Mouse (Mus musculus) adipocyte (in vitro differentiated cells): ENCODE data around the gene Gm21969.

Source experiments
- DNase-seq: peaks from one replicate; pipeline ENCODE4 v3.0.0-alpha.2; 2016; ENCODE audit warnings: low spot score

Gm21969 gene

DNA sequence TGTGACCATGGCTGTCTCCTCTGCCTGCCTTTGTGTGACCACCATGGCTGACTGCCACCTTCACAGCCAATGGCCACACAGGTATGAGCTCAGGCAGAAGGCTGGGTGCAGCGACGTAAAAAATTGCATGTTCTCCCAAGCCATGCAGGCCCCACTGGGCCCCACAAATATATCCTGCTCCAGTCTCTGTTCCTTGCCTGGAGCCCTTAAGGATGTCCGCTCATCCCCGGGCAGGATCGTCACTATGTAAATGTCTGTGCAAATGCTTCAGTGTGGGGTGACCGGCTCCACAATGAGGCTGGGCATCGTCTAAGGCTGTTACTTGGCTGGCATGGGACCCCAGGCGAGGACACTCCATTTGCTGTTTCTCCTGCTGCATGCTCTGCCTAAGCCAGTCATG lies 50.3 kb downstream of the Gm21969 start, which contains the start of gene Tas1r2:
Gene Tas1r2, plus strand, starts transcription at position 301 of the 400 bp plus-strand sequence.
- DNase-seq: no peak

DNA sequence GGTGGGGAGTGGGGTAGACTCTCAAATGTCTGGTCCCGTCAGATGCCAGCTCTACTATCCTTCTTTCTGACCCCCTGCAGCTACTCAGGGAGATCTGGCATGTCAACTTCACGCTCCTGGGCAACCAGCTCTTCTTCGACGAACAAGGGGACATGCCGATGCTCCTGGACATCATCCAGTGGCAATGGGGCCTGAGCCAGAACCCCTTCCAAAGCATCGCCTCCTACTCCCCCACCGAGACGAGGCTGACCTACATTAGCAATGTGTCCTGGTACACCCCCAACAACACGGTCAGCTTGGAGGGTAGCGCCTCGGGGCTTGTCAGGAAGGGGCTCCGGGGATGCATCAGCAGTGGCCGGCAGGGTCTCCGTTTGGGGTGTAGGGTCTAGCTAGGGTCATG lies 58.9 kb downstream of the Gm21969 start:
- DNase-seq: no peak

DNA sequence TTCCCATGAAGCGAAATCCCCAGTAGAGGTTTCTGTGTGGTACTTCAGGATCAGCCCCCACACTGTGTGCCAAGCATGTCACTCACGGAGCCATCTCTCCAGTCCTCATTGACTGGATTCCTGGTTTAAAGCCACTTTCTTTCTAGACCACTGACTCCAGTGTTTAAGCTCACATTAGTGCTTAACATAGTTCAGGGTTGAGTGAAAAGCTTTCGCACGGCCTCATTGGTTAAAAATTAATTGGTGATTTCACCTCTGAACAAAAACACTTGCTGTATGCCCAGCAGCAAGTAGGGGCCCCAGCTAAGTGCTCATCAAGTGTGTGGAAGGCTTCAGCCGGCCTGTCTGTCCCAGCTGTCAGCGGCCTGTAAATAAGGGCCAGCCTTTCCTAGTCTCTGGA lies 64.6 kb downstream of the Gm21969 start:
- no peak for DNase-seq

DNA sequence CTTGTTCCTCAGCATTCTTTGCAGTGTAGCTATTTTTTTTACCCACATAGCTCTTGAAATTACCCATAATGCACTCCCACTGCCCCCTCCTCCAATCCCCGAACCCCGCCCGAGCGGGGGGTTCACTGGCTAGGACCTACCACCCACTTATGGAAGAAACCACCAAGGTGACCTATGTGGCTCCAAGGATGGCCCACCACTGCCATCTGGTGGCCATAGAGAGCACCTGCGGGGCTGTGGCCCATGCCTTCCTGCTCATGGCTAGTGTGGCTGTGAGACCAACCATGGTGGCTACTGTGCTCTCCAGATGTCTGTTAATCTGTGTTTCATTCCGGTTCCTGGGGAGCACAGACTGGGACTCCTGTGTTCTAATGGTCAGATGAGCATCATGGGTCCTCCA lies 66.9 kb downstream of the Gm21969 start:
- peak; percentile 74 for DNase-seq

DNA sequence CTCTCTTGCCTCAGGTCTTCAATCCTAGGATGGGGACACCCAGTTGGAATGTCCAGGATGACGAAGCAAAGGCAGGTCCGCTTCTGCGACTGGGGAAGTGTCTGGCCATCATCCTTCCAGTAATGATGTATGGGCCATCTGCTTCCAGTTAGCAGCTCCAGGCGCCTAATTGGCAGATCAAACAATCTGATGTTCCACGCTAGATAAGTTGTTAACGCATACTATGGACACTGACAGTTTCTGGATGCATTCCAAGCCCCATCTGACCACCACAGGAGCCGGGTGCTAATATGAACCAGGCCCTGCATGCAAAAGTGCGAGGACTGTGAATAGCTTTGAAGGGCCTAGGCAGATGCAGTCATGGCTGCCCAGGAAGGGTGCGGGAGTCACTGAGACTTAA lies 72.7 kb downstream of the Gm21969 start:
- no peak for DNase-seq

DNA sequence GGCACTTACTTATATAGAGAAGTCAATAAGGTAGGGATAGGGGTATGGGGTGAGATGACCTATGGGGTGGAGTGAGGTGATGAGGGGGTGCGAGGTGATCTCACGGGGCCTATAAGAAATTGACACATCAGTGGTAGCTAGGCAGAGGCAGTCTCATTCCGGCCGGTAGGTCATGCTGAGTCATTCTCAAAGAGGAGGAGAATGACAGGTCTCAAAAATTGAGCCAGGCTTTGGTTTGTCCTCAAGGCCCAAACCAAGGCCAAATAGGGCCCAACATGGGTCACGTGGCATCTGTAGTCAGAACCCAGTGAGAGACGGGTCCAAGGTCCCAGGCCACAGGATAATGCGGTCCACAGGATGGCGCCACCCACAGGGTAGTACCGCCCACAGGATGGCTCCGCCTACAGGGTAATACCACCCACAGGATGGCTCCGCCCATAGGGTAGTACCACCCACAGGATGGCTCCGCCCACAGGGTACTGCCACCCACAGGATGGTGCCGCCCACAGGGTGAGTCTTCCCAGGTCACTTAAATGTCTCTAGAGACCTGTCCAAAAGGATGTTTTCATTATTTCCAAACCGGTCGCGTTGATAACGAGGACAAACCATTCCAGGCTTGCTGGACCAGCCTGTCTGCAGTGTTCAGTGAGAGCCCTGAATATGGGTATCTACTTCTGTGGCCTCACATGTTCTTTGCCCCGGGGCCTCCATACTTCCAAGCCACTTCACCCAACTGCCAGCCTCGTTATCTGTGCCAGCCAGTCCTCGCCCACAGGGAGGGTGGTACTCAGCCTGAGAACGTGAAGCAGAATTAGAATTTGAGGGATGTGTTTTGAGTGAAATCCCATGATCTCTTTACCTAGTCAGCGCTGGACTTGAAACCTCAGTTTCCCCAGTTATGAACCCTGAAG lies 81.0 kb downstream of the Gm21969 start:
- no peak for DNase-seq

DNA sequence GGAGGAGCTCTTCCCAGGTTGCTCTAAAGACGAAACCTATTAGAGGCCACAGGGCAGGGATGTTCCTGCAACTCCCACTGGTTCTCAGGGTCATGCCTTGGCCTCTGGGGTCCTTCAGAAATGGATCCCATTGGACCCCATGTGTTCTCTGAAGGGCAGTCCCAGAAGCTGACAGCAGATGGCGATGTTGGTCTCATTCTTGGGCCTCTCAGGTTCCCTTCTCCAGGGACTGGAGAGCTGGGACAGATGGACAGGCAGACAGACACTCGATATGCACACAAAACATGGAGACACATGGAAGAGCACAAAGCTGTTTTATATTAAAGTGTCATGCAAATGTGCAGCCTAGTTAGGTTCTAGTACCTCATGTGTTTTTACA lies 81.6 kb downstream of the Gm21969 start:
- peak; percentile 63 for DNase-seq

DNA sequence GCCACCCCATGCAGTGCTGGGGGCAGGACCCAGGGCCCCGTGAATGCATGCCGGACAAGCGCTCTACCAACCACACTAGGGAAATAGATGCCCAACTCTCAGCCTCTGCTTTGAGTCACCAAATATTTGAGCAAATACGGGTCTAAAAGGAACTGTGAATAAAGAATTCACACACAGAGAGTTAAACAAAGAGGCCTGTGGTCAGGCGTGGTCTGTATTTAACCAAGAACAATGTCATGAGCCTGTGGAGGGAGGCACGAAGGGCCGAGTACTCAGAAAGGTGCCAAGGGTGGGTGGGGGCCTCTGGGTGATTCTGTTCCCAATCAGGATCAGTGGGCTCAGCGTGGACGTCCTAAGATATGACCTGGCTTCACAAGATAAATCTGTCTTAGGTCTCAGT lies 85.1 kb downstream of the Gm21969 start:
- no peak for DNase-seq

DNA sequence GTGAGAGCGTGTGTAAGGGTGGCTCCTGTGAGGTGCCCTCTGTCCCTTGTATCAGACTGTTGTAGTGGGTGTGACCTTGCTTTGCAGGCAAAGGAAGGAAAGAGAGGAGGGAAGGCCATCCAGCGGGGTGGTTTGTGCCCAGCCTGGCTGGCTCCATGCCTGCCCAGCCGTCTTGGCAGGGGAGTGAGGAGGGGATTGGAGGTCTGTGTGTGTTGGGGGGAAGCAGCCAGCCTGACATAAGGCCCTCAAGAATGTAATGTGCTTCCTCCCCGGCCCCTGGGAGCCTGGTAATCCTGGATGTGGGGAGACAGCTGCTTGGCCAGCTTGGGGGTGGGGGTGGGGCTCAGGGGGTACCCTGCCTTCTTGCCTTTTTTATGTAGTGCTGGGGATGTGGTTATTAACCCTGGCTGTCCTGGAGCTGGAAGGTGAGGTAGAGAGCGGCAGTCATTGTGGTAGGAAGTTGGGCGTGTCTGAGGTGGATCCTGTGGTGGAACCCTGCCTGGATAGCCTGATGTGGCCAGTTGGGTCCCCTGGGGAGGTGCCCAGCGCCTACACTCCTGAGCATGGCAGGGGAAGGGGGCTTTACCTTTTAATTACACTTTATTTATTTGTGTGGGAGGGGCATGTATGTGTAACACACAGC lies 86.8 kb downstream of the Gm21969 start:
- DNase-seq: no peak

DNA sequence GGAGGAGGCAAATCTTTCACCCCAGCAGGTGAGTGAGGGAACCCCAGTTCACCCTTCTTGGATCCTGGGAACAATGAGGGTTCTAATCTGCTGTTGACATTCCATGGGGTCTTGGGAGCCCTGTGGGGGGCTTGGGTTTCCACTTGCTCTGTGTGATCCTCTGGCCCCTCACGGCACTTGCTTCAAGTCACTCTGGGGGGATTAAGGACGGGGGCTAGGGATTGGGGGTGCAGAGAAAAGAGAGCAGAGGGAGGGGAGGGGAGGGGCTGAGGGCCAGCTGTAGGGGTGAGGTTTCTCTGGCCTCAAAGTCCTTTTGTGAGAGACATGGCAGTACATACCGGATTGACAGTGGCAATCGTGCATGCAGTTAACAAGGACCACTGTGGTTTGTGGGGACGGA lies 90.3 kb downstream of the Gm21969 start:
- no peak for DNase-seq

DNA sequence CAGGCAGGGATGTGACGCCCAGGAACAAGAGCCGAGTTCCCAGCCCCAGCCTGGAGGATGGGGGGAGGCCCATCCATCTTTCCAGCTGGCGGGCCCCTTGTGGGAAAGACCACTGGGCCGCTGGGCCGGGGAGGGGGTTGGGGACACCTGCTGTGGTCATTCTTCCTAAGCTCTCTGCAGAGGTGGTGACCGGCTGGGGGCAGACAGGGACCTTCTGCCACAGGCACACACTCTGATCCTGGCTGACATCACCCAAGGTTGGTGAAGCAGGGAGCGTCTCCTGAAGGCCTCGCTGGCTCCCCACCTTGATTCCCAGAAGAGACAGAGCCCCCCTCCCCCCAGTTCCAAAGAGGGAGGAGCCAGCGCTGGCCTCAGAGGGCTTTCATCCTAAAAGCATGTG lies 94.8 kb downstream of the Gm21969 start:
- no peak for DNase-seq

DNA sequence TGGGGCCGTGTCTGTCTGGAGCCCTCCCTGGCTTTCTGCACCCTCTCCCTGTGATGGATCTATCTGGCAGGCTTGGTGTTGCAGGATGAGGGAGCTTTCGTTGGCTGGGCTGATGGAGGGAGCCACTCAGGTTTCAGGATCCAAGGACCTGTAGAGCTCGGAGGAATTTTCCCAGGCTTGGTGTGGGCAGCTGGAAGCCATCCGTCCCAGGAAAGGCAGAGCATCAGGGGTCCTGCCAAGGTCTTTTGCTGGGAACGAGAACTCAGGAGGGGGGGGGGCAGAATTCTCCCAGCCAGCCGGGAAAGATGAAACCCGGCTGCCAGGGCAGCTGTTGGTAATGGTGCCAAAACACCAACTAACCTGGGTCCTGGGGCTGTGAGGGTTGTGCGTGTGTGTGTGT lies 95.6 kb downstream of the Gm21969 start:
- DNase-seq: no peak

DNA sequence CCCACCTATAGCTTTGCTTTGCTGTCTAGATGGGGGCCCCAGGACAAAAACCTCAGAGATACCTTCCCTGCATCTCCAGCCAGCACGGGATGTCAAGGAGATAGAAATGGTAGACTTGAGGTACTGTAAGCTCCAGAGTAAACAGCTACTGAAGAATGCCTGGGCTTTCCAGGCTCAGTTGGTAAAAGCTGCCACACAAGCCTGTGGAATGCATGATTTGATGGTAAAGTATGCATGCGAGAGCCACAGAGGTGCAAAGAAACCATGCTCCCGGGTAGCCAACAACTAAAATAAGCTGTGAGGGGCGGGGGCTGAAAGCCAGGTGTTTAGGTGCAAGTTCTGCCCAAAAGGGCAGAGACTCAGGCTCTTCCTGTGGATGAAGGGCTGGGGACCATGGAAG lies 99.9 kb downstream of the Gm21969 start:
- DNase-seq: no peak

DNA sequence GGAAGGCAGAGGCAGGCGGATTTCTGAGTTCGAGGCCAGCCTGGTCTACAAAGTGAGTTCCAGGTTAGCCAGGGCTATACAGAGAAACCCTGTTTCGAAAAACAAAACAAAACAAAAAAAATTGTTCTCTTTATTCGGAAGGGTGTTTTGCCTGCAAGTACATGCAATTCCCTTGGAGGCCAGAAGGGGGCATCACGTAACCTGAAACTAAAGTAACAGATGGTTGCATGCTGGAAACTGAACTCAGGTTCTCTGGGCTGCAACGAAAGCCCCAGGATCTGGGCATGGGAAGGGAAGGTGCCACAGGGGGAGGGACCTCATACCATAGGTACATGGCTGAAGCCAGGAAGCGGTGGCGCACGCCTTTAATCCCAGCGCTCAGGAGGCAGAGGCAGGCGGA lies 100.5 kb downstream of the Gm21969 start:
- DNase-seq: no peak

DNA sequence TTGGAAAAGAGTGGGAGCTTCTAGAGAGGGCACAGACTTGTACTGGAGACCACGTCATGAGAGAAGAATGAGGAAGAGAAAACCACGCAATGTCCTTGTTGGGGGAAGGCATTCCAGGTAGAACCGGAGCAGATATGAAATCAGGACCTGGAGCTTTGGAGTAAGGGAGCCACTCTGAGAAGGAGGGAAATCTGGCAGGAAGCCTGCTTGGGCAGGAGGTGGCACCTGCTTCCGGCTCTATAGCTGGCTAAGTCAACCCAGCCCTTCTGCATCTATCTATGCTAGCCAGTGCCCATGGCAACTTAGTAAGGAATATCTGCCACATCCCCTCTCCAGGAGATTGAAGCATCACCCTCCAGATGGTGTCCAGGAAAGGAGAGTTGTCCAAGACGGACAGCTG lies 103.0 kb downstream of the Gm21969 start:
- no peak for DNase-seq

DNA sequence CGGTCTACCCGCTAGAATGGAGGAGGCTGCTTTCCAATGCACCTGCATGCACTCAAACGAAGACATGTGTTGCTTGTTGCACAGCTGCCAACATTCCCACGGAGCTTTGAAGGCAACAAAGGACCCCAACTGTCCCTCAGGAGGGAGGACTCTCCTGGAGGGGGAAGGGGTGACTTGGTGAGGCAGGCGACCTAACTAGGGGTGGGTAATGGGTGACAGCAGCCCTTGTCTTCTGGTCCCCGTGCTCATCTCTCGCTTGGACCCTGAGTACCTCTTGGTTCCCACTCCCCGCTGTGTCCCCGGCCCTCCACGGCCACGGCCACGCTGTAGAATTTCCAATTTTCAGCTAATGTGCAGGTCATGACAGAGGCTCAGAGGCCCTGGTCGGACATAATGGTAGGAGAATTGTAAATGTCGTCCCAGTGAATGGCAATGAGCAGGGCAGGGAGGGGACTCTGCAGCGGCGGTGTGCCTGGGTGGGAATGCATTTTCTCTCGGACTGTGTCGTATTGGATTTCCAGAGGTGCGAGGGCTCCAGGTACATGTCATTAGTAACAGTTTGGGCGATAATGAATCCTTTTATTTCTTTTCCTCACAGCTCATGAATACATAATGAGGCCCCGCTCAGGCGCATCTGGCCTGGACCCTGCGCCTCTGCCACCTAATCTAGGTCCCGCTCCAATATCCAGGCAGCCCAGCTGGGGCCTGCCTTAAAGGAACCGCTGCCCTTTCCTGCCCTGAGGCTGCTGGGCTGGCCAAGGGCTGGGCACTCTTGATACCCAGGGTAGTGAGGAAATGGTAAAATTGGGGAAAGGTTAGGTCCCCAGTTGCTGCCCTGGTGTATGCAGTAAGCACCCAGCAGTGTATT lies 107.7 kb downstream of the Gm21969 start:
- no peak for DNase-seq
